Mouse (Mus musculus): ENCODE results near the gene Zcchc9.
"Not testable (repeated sequence)": the region's sequence is repeated elsewhere in the genome, so short reads cannot be mapped to it uniquely, and the experiment has no call there.

Gene Zcchc9

DNA sequence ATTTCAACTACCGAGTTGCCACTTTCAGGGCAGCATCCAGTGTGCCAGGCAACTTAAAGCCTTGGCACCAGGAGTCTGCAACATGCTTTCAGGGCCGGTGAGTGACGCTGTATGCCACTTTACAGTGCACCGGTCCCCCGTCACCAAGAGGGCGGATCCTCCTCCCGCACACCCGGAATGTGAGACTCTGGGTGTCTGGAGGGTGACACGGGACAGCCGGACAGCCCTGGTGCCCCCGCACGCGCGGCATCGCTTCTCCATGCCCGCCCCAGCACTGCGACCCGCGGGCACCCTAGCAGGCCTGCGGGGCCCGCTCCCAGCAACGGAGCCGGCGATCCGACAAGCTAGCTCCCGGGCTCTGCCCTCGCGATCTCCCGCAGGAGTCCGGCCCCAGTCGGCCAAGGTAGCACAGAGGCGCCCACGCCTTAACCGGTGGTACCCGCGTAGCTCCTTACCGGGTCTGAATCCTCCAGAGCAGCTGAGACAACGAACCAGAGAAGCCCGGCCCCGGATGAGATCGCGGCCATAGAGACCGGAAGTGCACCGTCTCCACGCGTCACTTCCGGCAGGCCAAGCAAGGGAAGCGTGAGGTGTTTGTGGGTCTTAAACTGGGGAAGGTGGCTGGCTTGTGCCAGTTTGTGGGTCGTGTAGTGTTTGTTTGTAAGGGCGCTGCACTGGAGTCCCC, at the start of gene Zcchc9:
Zcchc9 (minus strand) TSS at position 551 of the 685 bp plus-strand sequence.
- DNase-seq (ENCODE audit: low spot score), result peak; percentile 89

DNA sequence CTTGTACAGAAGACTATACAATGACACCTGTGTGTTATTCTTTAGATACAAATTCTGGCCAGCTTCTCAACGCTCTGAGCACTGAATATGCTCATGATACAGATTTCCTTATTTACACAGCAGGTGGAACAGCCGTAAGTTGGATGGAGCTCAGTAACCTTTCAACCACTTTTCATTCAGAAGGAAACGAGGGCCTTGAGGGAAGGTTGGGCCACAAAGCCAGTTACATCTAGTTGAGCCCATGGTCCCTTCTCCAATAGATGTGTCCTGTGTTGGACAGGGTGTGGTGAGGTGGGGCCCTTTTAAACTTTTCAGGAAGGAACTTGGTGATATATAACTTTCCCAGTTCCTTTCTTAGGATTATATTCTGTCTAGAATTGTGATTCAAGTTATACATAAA, 46.9 kb upstream of the Zcchc9 start:
- no peak for DNase-seq (ENCODE audit: low spot score)

DNA sequence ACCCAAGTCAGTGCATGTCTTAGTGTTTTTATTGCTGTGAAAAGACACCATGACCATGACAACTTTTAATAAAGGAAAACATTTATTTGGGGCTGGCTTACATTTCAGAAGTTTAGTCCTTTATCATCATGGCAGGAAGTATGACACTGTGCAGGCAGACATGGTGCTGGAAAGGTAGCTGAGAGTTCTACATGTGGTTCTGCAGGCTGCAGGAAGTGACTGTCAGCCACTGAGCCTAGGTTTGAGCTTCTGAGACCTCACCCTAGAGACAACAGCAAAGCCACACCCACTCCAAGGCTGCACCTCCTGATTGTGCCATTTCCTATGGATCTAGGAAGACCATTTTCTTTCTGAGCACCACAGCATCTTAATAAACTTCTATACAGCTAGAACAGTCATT, 20.4 kb upstream of the Zcchc9 start:
- DNase-seq (ENCODE audit: low spot score), result no peak

DNA sequence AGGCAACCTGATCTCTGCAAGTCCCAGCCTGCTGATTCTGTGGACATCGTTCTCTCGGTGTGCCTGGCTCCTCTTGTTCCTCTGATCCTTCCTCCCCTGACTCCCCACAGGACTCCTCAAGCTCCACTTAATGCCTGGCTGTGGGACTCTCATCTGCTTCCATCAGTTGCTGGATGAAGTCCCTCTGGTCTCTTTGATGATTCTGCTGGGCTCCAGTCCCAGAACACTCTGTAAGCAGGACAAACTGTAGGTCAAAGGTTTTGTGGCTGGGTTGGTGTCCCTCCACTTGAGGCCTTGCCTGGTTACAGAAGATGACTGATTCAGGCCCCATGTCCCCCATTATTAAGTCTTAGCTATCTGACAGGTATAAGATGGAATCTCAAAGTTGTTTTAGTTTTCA, 18.6 kb upstream of the Zcchc9 start:
- peak; percentile 52 for DNase-seq (ENCODE audit: low spot score)

DNA sequence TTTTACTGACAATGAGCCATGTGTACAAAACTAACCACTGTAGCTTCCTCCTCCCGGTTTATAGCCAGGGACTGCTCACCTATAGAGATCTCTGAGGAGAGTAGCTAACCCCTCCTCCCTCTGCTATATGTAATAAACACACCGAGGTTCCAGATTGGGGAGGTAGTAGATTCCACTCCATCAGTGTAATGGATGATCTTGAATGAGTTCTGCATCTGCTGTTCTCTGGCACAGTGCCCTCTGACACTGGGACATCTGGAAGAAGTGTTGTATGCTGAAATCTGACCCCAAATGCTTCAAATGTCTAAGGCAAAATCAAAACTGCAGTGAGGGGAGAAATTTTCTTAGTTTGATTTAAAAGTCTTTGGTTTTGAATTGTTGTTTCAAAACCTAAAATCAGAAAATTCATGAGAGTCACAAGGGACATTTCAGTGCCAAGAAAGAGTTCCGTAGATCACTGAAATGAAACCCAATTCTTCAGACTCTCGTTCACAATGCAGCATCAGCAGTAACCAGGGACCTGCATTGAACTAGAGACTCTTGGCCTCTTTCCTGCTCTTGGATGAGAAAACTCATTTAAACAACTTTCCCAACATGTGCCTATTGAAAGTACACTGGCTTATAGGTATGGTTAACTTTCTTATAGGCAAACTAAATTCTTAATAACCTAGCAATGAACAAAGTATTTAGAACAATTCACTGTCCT, 17.5 kb upstream of the Zcchc9 start:
- peak; percentile 52 for DNase-seq (ENCODE audit: low spot score)

DNA sequence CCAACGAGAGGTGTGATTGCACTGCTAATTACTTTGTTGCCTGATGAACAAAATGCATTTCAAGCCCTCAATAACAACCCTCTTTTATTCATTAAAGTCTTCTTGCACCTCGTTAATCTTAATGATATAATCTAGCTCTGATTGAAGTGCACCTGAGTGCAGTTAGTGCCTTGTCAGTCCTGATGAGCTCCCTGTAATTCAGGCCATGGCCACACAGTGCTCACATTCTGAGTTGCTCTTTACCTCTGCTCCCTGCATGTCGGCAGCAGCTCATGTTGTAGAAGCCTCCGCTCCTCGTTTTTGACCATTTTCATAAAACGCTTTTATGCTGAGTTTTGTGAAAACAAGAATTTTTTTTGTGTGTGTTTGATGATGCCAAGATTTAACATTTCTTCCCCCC, 16.2 kb upstream of the Zcchc9 start:
- DNase-seq (ENCODE audit: low spot score), result no peak

DNA sequence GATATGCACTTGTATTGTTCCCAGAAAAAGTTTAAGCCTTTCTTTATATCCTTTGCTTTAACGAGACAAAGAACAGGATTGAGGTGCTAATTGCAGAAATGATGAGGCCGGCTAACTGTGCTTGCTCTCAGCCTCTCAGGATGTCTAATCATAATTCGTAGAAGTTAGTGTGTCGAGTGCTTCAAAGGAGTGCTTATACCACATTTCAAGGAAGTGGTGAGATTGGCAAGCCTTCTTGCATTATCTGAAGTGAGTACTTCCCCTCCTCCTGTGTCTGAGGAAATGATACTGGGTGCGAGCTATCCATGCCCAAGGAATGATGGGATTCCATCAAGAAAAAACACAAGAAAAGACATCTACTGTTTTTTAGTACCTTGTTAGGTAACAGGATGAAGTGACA, 7.2 kb upstream of the Zcchc9 start:
- no peak for DNase-seq (ENCODE audit: low spot score)

DNA sequence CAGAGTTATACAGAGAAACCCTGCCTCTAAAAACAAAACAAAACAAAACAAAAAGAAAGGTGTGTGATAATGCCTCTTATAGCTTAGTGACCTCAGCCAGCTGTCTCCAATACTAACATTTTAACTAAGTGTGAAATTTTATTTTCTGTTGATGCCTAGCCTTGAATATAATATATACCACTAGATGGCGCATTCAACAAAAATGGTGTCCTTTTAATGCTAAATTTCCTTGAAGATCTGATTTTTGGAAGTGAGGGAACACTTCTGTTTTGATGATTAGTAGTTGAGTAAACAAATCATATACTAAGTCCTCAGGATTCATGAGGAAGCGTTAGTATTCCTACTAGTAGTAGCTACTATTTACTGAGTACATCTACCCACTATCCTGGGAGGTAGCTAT, 2.0 kb upstream of the Zcchc9 start:
- DNase-seq (ENCODE audit: low spot score), result peak; percentile 45

DNA sequence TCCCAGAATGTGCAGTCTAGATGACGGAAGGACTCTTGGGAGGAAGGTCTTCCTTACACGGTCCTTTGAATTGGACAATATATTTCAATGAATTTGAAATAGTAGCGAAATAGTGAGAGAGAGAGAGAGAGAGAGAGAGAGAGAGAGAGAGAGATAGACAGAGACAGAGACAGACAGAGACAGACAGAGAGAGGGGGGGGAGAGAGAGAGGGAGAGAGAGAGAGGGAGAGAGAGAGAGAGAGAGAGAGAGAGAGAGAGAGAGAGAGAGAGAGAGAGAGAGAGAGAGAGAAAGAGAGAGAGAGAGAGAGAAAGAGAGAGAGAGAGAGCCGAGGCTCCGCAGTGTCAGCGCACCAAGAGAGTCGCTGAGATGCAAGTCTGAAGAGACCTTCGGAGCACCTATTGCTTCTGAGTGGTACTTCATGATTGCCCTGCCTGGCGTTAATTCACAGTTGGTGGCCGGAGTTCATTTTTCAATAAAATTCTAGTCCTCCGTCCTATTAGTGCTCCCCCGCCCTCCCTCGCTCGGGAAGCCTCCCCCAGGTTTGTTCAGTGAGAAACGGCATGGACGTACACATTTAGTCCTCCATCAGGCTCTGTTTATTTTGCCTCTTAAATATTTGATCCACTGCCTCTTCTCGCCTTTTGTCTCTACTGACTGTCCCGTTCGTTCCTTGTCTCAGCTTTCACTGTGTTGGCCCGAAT, 520 bp upstream of the Zcchc9 start:
- DNase-seq (ENCODE audit: low spot score), result peak; percentile 29

DNA sequence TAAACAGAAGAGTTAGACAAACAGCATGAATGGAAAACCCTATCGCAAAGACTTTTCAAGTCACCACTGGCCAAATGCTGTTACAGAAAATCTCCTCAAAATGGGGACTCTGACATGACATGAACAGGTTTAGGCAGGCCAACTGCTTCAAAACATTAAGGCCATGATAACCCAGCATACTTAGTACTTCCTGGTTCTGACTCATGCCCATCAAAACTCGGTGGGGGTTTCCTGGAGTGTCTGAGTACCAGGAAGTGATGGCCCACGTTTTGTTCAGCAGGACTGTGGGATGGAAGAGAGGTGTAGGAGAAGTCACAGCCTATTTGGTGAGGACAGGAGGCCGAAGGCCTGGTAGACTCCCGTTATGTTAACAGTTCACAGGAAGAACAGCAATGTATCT, 5.8 kb downstream of the Zcchc9 start:
- DNase-seq (ENCODE audit: low spot score), result no peak

DNA sequence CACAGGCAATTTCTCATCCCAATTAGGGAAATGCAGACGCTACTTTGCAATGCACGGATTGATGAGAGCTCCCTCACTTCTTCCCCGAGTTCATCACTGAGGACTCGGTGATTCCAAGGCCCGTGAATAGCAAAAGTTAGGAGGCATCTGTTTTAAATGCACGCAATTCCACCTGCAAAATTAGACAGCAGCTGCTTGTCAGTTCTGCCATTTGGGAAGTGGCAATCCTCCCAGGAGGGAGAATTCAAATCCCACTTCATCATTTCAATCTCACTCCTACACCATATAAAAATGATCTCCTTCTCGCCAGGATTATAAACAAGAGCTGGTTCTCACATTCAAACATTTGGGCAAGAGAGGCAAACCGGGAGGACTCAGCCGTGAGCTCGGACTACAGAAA, 10.1 kb downstream of the Zcchc9 start:
- no peak for DNase-seq (ENCODE audit: low spot score)

DNA sequence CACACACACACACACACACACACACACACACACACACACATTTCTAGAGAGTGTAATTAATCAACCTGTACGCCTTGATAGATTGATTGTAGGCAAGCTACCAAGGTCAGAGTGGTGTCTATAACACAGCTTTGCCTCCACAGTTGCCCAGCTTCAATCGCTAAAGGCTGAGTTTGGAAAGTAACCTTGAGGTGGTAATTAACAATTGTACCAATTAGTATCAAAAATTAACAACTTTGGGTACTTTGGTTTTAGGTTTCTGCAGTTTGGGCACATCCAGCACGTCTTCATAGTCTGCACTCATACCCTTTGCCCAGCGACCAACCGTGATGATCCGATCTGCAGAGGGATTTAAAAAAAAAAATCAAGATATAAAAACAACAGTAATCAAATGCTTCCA, 10.6 kb downstream of the Zcchc9 start:
- DNase-seq (ENCODE audit: low spot score), result no peak

DNA sequence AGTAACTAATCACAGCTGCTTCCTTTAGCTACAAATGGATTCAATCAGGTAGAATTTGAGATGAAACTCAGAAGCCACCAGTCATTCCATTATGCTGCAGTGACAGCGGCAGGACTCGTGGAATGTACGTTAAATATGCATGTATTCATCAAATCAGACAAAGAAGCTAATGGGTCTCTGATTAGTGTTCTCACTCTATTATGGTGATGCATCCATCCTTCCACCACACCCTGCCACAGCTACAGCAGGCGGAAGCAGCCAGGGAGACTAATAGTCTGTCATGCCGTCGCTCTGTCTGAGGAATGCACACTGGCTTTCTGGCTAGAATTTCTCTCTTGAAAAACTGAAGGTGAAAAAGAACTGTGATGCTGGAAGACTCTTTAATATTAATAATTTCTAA, 11.5 kb downstream of the Zcchc9 start:
- DNase-seq (ENCODE audit: low spot score), result no peak

DNA sequence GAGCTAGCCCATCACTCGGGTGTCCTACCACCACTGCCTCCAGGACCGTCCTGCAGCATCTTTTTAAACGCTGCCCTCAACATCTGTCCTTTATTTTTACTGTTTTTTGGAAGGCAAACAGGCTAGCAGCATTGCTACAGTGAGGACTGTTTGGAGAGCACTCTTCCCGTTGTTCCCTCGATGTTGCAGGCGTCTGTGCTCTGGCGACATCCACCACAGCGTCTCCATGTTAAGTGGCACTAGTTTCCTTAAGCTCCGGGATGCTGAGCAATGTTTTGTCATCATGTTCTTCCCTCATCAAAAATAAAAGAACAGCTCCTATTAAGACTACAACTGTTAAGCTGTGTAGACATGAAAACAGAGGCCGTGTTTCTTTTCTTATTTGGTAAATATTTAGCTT, 11.9 kb downstream of the Zcchc9 start:
- no peak for DNase-seq (ENCODE audit: low spot score)

DNA sequence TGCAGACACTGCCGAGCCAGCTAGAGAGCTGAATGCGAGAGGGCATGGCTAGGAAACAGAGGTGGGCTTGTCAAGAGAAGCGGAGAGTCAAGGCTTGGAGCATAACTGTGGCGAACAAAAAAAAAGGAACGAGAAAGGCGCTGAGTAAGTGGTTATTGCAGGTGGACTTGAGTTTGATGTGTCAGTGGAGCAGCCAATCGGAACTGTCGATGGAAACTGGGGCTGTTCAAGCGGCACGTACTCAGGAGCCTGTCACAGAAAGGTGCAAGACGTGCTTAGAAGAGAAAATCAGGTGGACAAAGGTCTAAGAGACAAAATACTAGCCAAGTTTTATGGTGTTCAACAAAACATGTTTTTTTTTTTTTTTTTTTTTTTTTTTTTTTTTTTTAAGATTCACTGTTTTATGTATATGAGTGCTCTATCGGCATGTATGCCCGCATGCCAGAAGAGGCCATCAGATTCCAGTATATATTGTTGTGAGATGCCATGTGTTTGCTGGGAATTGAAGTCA, 12.5 kb downstream of the Zcchc9 start:
- no peak for DNase-seq (ENCODE audit: low spot score)

DNA sequence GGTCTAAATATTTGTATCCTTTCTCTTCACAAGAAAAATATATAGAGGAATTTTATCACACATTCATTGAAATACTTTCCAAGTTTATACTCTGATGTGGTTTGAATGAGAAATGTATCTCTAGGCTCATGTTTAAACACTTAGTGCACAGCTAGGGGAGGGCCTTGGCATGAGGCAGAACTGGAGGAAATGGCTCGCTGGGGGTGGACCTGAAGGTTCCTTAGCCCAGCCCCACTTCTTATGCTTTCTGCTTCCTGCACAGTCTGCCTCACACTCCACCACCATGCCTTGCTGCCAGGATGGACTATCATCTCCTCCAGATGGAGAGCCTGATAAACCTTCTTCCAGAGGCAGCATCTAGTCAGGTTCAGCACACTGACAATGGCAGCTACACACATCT, 15.5 kb downstream of the Zcchc9 start:
- no peak for DNase-seq (ENCODE audit: low spot score)

DNA sequence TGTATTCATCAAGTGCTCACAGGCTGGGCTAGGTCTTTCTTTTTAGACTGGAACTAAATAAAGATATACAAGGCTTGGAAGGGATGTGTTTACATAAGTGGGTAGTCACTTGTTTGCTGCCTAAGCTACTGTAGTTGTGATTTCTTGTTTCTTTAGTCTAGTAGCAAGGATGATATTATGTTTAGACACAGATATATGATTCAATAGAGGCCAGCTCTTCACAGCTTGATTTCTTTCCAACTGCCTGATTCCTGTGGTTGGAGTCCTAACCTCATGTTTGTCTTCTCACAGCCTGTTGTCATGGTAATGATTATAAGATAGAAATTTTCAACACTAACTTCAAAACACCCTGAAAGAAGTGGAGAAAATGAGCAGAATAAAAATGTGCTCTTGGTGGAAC, 27.6 kb downstream of the Zcchc9 start:
- DNase-seq (ENCODE audit: low spot score), result peak; percentile 28

DNA sequence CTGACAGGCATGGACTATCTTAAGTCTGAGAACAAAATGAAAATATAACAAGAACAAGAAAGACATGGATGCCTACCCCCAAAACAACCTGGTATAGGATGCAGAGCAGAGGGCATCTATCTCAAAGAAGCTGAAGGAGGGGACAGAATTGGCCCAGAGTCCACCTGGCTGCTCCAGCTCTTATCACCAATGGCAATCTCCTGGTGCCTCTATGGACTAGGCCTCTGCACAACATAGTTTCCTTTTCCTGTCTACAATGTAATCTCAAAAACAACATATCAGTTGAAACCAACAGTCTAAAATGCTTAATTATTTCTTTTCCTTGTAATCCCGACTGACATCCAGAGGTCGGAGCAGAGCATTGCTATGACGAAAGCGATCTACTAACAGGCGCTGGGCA, 29.4 kb downstream of the Zcchc9 start:
- DNase-seq (ENCODE audit: low spot score), result no peak

DNA sequence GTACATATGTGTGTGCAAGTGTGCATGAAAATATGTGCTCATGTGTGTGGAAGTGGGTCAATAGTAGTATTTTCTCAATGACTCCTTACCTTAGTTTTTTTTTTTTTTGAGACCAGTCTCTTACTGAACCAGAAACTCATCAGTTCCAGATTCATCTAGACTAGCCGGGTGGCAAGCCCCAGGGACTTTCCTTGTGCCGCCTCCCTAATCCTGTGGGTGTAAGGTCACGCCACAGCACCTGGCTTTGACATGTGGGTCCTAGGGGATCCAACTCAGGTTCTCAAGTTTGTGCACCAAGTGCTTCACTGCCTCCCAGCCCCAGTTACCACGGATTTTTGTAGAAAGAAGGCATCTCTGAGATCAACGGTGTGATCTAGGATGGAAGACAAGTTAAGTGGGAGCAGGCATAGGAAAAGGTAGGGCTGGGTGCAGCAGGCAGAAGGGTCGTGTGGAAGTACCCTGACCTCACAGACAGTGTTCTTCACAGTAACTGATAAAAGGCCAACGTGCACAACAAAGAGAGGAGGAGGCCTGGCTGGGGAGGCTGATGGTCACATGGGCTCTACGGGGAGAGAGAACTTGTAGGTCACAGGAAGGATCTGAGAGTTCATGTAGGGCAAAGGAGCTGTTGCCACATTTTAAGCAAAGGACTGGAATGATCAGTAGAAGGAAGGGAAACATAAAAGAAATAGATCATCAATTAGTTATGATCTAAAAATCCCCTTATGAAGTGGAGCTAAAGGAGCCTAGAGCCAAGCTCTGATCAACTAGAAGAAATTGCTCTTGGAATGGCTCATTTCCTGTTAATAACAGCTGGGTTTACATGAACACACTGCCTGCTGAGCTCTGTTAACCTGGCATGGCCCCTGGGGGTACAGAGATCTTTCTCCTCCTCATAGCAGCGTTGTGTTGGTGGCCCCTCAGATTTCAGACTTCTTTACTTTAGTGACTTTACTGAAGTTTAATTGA, 38.5 kb downstream of the Zcchc9 start:
- no peak for DNase-seq (ENCODE audit: low spot score)

DNA sequence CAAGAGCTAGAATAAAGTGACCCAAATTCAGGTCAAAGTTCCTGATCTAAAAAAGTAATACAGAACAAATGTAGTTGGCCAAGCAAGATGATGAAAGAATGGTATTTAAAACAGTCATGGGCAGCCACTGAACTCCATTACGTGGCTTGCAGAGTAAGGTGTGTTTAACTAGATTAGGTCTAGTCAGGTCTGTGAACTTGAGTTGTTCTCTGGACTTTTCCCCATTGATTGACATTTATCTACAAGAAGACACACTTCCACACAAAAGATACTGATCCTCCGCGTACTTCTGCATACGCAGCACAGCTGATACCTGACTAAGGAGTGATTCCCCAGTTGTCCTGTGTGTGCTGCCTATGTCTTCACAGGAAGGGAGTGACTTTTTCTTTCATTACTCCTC, 41.9 kb downstream of the Zcchc9 start:
- no peak for DNase-seq (ENCODE audit: low spot score)

DNA sequence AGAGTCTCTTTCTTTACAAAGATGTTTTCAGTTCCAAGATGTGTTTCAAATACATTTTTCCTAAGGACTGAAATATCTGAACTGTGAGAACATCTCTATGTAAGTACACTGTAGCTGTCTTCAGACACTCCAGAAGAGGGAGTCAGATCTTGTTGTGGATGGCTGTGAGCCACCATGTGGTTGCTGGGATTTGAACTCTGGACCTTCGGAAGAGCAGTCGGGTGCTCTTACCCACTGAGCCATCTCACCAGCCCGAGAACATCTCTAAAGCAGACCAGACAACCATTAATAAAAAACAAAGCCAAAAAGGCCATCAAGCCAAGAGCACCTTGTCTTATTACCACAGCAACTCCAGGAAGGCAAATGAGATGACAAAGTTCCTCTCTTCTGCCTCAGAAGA, 43.9 kb downstream of the Zcchc9 start:
- DNase-seq (ENCODE audit: low spot score), result not testable (repeated sequence)

Data from adipocyte (in vitro differentiated cells).